Mouse (Mus musculus) heart, adult 2 months (tissue): Measurements from ENCODE around the gene Ptrhd1. TPM values are rescaled to one million over a fixed set of nuclear protein-coding genes. Genes with fewer than 3 reads are reported as not detected.
A peak's percentile ranks its signal among the peaks of the same experiment; 100 is the strongest.

Experiments
- DNase-seq, 2 experiments: peaks; one replicate each; pipeline ENCODE4 v3.0.0; 2021
- H3K27ac ChIP-seq: fragments of 200-600 bp; 2 replicates; pipeline ENCODE4 v1.8.1; 2022
- H3K27me3 ChIP-seq: fragments of 200-500 bp; 2 replicates; pipeline ENCODE4 v1.6.1; 2012; ENCODE audit warnings: mild to moderate bottlenecking, low read length, inconsistent platforms, mixed read lengths; ENCODE audit not compliant: control insufficient read depth, insufficient read depth
- H3K36me3 ChIP-seq: fragments of 200-500 bp; 2 replicates; pipeline ENCODE4 v1.6.1; 2012; ENCODE audit warnings: low read length, inconsistent platforms; ENCODE audit not compliant: control insufficient read depth, insufficient read depth
- H3K4me1 ChIP-seq: fragments of 200-500 bp; 2 replicates; pipeline ENCODE4 v1.6.1; 2011; ENCODE audit warnings: low read length; ENCODE audit not compliant: control insufficient read depth, insufficient read depth
- H3K4me3 ChIP-seq: fragments of 200-600 bp; 2 replicates; pipeline ENCODE4 v1.8.1; 2022
- H3K79me2 ChIP-seq: fragments of 200-500 bp; replicated peaks from 2 replicates; pipeline ENCODE4 v1.6.1; 2012; ENCODE audit warnings: mild to moderate bottlenecking, inconsistent platforms, low read length, moderate library complexity, mixed read lengths; ENCODE audit not compliant: control insufficient read depth, insufficient read depth
- H3K9ac ChIP-seq: fragments of 200-500 bp; 2 replicates; pipeline ENCODE4 v1.6.1; 2012; ENCODE audit warnings: low read depth, mild to moderate bottlenecking, control low read depth, inconsistent platforms, low read length, mixed read lengths
- CTCF ChIP-seq: fragments of 200-600 bp; IDR thresholded peaks from 2 replicates; pipeline ENCODE4 v1.8.1; 2022; ENCODE audit warnings: antibody characterized with exemption, mild to moderate bottlenecking, moderate library complexity
- EP300 ChIP-seq: fragments of 200-500 bp; IDR thresholded peaks from 2 replicates; pipeline ENCODE4 v1.6.1; 2011; ENCODE audit warnings: low read depth, low read length, control low read depth; ENCODE audit not compliant: insufficient read depth
- POLR2A ChIP-seq: fragments of 200-500 bp; IDR thresholded peaks from 2 replicates; pipeline ENCODE4 v1.6.1; 2011; ENCODE audit warnings: mild to moderate bottlenecking, low read depth, low read length, control low read depth; ENCODE audit not compliant: insufficient read depth
- WGBS: fragments of 180-500 bp; shearing (Covaris S2); methylation state at CpG from one replicate; pipeline ENCODE4 v1.1.7; 2018; 5-methylcytosine and 5-hydroxymethylcytosine counted together
- intact Hi-C: fragments of 180-260 bp; cut with DNase I; formaldehyde crosslinking; loops from one replicate; pipeline ENCODE4 v1.15.1; 2025
- polyA plus RNA-seq: library from polyadenylated mRNA; depleted of rRNA; stranded (reverse); fragments of >200 nt; gene quantifications from 2 replicates; pipeline ENCODE4 v1.2.3, GENCODE M21; 2012
- total RNA-seq, 2 experiments: library from RNA; stranded (reverse); gene quantifications; 2 replicates each; pipeline ENCODE4 v1.2.3; 2021

Gene Ptrhd1
- total and polyA plus RNA-seq, 3 experiments: 2.6 to 4.0 (median 3.7) TPM

DNA sequence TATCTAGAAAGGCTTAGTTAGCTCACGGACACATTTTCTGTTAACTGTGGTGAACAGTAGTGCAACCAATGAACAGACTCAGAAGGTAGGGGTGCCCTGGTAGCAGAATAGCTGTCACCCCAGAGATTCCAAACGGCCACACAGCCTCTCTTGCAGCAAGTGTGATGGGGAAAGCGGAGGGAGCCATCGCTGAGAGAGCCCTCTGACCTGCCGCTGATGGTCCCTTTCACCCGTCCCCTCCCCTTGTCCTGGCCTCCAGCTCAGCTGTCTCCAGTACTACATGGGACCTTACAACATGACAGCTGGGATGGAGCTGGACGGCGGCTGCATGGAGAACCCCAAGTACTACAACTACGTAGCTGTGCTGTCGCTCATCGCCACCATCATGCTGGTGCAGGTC is 27.7 kb upstream of the Ptrhd1 start:
- no peaks in the 10 kb centered on the region for H3K4me1 ChIP-seq
- H3K27ac ChIP-seq: no peak overlapping the region
- intact Hi-C loops: loop anchor here (5.0 kb wide), 1 partner anchor 279 kb away; no protein-coding TSS in a partner anchor
- TF ChIP-seq EP300 (no peak), POLR2A (no peak), CTCF (no peak)
- H3K4me3 ChIP-seq: no peak overlapping the region
- no peaks in the 10 kb centered on the region for H3K79me2 ChIP-seq
- WGBS: 91% methylated on average over 11 of the region's 11 CpGs
- H3K36me3 ChIP-seq: no peaks in the 10 kb centered on the region
- DNase-seq: no peak
- no peaks in the 10 kb centered on the region for H3K27me3 ChIP-seq
- H3K9ac ChIP-seq: no peak overlapping the region

DNA sequence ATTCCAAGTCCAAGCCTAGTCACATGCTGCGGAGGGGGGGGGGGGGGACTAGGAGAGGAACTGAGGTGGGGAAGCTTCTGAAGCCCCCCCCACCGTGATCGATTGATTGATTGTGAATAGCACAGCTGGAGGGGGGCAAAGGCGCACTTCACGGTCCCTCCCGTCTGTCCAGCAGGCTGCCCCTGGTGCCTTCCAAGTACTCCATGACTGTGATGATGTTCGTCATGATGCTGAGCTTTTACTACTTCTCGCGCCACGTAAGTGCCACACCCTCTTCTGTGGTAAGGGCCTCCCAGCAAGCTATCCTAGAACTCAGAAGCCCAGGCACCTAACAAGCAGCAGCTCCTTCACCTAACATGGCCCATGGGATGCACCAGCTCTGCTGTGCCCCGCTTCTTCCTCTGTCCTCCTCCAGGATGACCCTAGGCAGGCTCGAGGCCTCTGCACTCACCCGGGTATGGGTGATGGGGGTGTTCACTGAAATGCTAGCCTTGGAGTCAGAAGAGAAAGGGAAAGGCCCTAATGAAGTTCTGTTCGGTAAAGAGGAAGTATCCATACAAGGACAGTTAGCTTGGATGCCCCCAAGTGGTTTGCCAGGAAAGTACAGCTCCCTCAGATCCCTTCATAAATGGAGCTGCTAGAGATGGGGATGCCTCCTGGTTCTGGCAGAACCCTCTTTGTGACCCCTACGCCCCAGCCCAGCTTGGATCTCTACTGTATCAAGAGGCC is 25.3 kb upstream of the Ptrhd1 start:
- Histone ChIP-seq H3K9ac (no peak overlapping the region; the same call in 1 of the 2 replicates), H3K4me3 (no peak overlapping the region), H3K36me3 (no peaks in the 10 kb centered on the region), H3K27ac (no peak overlapping the region), H3K27me3 (no peaks in the 10 kb centered on the region), H3K79me2 (no peaks in the 10 kb centered on the region), H3K4me1 (no peaks in the 10 kb centered on the region)
- 72% methylated on average over 15 of the region's 15 CpGs for WGBS
- intact Hi-C loops: loop anchor here (2.0 to 5.0 kb wide), 2 partner anchors 102 to 281 kb away; no protein-coding TSS in a partner anchor
- TF ChIP-seq EP300 (no peak), POLR2A (no peak), CTCF (peak; percentile 78)
- DNase-seq: peak; percentile 58 to 63

DNA sequence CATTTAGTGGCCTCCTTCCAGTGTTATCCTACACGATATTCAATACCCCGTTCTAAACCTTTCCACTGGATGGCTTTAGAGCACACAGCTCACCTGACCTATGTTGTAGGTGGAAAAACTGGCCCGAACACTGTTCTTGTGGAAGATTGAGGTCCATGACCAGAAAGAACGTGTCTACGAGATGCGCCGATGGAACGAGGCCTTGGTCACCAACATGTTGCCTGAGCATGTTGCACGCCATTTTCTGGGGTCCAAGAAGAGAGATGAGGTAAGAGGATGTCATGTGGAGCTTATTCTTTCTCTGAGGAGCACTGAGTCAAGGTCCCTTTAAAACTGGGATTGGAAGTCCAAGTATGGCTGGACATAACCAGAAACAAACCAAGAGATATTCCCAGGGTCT is 24.6 kb upstream of the Ptrhd1 start:
- Histone ChIP-seq H3K9ac (no peak overlapping the region), H3K36me3 (no peaks in the 10 kb centered on the region), H3K27ac (no peak overlapping the region), H3K27me3 (no peaks in the 10 kb centered on the region), H3K4me1 (no peaks in the 10 kb centered on the region), H3K79me2 (no peaks in the 10 kb centered on the region), H3K4me3 (no peak overlapping the region)
- intact Hi-C loops: loop anchor here (2.0 to 5.0 kb wide), 2 partner anchors 102 to 282 kb away; no protein-coding TSS in a partner anchor
- 95% methylated on average over 9 of the region's 9 CpGs for WGBS
- DNase-seq: no peak
- no peak for TF ChIP-seq POLR2A
- no peak for TF ChIP-seq CTCF
- no peak for TF ChIP-seq EP300

DNA sequence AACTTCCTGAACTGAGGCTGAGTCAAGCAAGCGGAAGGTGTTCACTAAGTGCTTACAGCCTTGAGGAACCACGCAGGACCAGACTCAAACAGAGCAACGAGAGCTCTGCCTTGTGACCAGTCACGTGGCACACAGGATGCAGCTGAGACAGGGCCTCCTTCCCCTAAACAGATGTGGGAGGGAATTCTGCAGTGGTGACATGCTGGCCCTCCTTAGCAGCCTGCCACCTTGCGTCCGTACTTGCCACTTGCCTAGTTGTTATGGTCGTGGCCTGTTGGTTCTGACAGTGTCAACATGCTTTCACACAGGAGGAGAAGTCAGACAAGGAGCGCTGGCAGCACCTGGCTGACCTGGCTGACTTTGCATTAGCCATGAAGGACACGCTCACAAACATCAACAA is 22.7 kb upstream of the Ptrhd1 start:
- WGBS: 77% methylated on average over 9 of the region's 9 CpGs
- DNase-seq: peak in 1 of 2 experiments; percentile 45
- Histone ChIP-seq H3K79me2 (no peaks in the 10 kb centered on the region), H3K4me3 (no peak overlapping the region), H3K36me3 (no peaks in the 10 kb centered on the region), H3K27ac (no peak overlapping the region), H3K4me1 (no peaks in the 10 kb centered on the region), H3K27me3 (no peaks in the 10 kb centered on the region), H3K9ac (no peak overlapping the region)
- TF ChIP-seq POLR2A (no peak), EP300 (no peak), CTCF (no peak)
- intact Hi-C loops: no loop called here

DNA sequence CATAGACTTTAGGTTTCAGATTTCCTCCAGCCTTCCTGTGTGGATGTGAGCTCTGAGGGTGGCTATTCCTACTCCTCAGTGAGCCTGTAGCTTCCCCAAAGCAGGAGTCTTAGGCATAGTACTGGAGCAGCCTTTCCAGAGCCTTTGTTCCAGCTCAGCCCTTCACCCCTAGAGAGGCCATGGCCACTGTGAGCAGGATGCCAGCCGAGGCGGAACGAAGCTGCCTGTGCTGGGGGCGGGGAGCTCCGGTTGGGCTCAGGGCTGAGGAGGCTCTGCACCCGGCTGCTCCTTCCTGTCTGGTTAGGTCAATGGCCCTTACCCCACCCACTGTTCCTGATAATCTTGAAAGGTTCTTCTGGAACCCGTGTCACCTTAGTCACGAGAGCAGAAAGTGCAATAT is 20.9 kb upstream of the Ptrhd1 start:
- Histone ChIP-seq H3K4me3 (no peak overlapping the region), H3K79me2 (no peaks in the 10 kb centered on the region), H3K27me3 (no peaks in the 10 kb centered on the region), H3K27ac (no peak overlapping the region), H3K4me1 (no peaks in the 10 kb centered on the region), H3K9ac (no peak overlapping the region), H3K36me3 (no peaks in the 10 kb centered on the region)
- intact Hi-C loops: no loop called here
- DNase-seq: no peak
- TF ChIP-seq CTCF: no peak
- TF ChIP-seq POLR2A: no peak
- no peak for TF ChIP-seq EP300
- 58% methylated on average over 8 of the region's 8 CpGs for WGBS

DNA sequence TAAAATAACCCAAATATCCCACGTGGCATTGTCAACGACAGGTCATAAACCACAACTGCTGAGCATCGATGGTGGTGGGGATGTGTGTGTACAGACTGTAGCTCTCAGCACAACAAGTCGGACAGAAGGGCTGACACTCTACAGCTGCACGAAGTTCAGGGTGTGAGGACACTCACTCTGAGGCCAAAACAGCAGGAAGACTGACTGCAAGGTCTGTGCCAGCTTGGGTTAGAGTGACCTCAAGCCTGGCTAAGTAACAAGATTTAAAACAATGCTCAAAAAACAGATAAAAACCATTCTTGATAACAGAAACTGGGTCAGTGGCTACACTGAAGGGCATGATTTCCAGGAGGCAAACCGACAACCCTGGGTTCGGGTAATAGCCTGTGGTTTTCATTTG is 3.7 kb upstream of the Ptrhd1 start:
- DNase-seq: no peak
- no peak overlapping the region for H3K27ac ChIP-seq
- intact Hi-C loops: loop anchor here (5.0 kb wide), 1 partner anchor 247 kb away; the partner anchor contains the start of gene Ncoa1
- H3K4me1 ChIP-seq: no peaks in the 10 kb centered on the region; the same call in 1 of the 2 replicates
- H3K79me2 ChIP-seq: no peaks in the 10 kb centered on the region
- no peak overlapping the region for H3K9ac ChIP-seq
- 82% methylated on average over 7 of the region's 7 CpGs for WGBS
- no peak for TF ChIP-seq CTCF
- TF ChIP-seq POLR2A: no peak
- TF ChIP-seq EP300: no peak
- H3K36me3 ChIP-seq: no peaks in the 10 kb centered on the region
- H3K27me3 ChIP-seq: no peaks in the 10 kb centered on the region
- no peak overlapping the region for H3K4me3 ChIP-seq
